Mouse (Mus musculus) right cerebral cortex, postnatal 10 days (tissue): ENCODE data around the gene Srsf10.

ENCODE experiments used
- DNase-seq, 2 experiments: peaks; one replicate each; pipeline ENCODE4 v3.0.0; 2021; ENCODE audit warnings: low spot score in 2 of 2

Gene Srsf10

GRCm38 (mm10) chr4:135884531-135884930, 29.0 kb downstream of the Srsf10 start:
- DNase-seq: no peak

- no peak for DNase-seq
Observed at GRCm38 (mm10) chr4:135885676-135886075, 30.1 kb downstream of the Srsf10 start.

GRCm38 (mm10) chr4:135886184-135886583, 30.6 kb downstream of the Srsf10 start:
- no peak for DNase-seq

- DNase-seq: no peak
Observed at GRCm38 (mm10) chr4:135888448-135889057, 33.0 kb downstream of the Srsf10 start.

- DNase-seq: no peak
Observed at GRCm38 (mm10) chr4:135889146-135889883, 33.8 kb downstream of the Srsf10 start.

GRCm38 (mm10) chr4:135889884-135890283, 34.3 kb downstream of the Srsf10 start:
- peak; percentile 54 to 73 for DNase-seq

GRCm38 (mm10) chr4:135891539-135891938, 36.0 kb downstream of the Srsf10 start:
- DNase-seq: no peak

- DNase-seq: no peak
Observed at GRCm38 (mm10) chr4:135892884-135893283, 37.3 kb downstream of the Srsf10 start.

GRCm38 (mm10) chr4:135895071-135895571, 39.6 kb downstream of the Srsf10 start, which contains the start of gene Cnr2:
TSS of gene Cnr2 (plus strand) at chr4:135895394.
- no peak for DNase-seq

GRCm38 (mm10) chr4:135896157-135896556, 40.6 kb downstream of the Srsf10 start:
- no peak for DNase-seq

GRCm38 (mm10) chr4:135898380-135899049, 43.0 kb downstream of the Srsf10 start:
- no peak for DNase-seq

- no peak for DNase-seq
Observed at GRCm38 (mm10) chr4:135899050-135899448, 43.5 kb downstream of the Srsf10 start.

GRCm38 (mm10) chr4:135900008-135900407, 44.5 kb downstream of the Srsf10 start:
- DNase-seq: no peak

- no peak for DNase-seq
Observed at GRCm38 (mm10) chr4:135902606-135903242, 47.2 kb downstream of the Srsf10 start.

- no peak for DNase-seq
Observed at GRCm38 (mm10) chr4:135904810-135905209, 49.3 kb downstream of the Srsf10 start.

GRCm38 (mm10) chr4:135906633-135907032, 51.1 kb downstream of the Srsf10 start:
- DNase-seq: no peak

- DNase-seq: no peak
Observed at GRCm38 (mm10) chr4:135909326-135910066, 53.9 kb downstream of the Srsf10 start.

GRCm38 (mm10) chr4:135911531-135911930, 56.0 kb downstream of the Srsf10 start:
- no peak for DNase-seq

- DNase-seq: no peak
Observed at GRCm38 (mm10) chr4:135912164-135912563, 56.6 kb downstream of the Srsf10 start.

- DNase-seq: no peak
Observed at GRCm38 (mm10) chr4:135912835-135913234, 57.3 kb downstream of the Srsf10 start.

- DNase-seq: no peak
Observed at GRCm38 (mm10) chr4:135913433-135913832, 57.9 kb downstream of the Srsf10 start.
